Mouse (Mus musculus): ENCODE measurements at regions not wholly inside any gene's neighbourhood (a gene's known extent, or its start where the extent isn't known, plus 50 kb on each side); places are given as distances from the start of the nearest gene placed in this dataset.

- H3K27me3 ChIP-seq (ENCODE audit: control insufficient read depth, insufficient read depth, low read length) = no peaks in the 10 kb centered on the region
- no peak overlapping the region for H3K27ac ChIP-seq (ENCODE audit: insufficient read depth, low read depth, low read length)
- WGBS = 64% methylated on average over 12 of the region's 12 CpGs
- no peak overlapping the region for H3K4me3 ChIP-seq (ENCODE audit: low read depth, low read length)
- H3K36me3 ChIP-seq (ENCODE audit: control insufficient read depth, insufficient read depth, low read length) = no peaks in the 10 kb centered on the region
- H3K4me1 ChIP-seq (ENCODE audit: control insufficient read depth, insufficient read depth, insufficient read length, low read length) = peaks cover 19% of the 10 kb centered on the region; the same call in 1 of the 2 replicates
- TF ChIP-seq CTCF (IDR thresholded peaks at IDR 0.05; ENCODE audit: extremely low read depth, insufficient read length, insufficient replicate concordance, low read depth, low read length) (no peak), POLR2A (IDR thresholded peaks at IDR 0.05; ENCODE audit: low read depth, low read length) (no peak)
Observed at GRCm38 (mm10) chr13:112185116-112185515, 103.1 kb upstream of the Ankrd55 start.

DNA sequence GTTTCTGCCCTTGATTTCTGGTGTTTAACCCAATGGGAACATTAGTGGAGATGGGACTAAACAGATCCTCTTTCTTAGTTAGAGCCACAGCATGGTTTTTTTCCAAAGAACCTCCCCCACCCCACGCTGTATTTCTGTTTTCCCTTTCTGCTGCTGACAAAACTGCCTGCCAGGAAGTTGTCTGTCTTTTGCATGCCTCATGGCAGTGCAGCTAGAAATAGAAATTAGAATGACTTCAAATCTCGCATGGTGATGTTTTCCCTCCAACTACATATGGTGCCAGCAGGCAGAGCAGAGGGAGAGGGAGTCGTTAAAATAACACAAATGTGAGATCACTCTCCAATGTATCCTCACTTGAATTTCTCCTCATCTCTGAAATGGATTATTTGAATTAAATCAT is 101.0 kb upstream of the Ankrd55 start:
- WGBS = 73% methylated on average over 3 of the region's 3 CpGs
- Histone ChIP-seq H3K4me3 (ENCODE audit: low read depth, low read length) (no peak overlapping the region), H3K36me3 (ENCODE audit: control insufficient read depth, insufficient read depth, low read length) (no peaks in the 10 kb centered on the region), H3K27ac (ENCODE audit: insufficient read depth, low read depth, low read length) (no peak overlapping the region), H3K27me3 (ENCODE audit: control insufficient read depth, insufficient read depth, low read length) (no peaks in the 10 kb centered on the region), H3K4me1 (ENCODE audit: control insufficient read depth, insufficient read depth, insufficient read length, low read length) (peaks cover 26% of the 10 kb centered on the region; the same call in 1 of the 2 replicates)
- TF ChIP-seq POLR2A (IDR thresholded peaks at IDR 0.05; ENCODE audit: low read depth, low read length) (no peak), CTCF (IDR thresholded peaks at IDR 0.05; ENCODE audit: extremely low read depth, insufficient read length, insufficient replicate concordance, low read depth, low read length) (no peak)

- Histone ChIP-seq H3K4me3 (ENCODE audit: low read depth, low read length) (no peak overlapping the region), H3K36me3 (ENCODE audit: control insufficient read depth, insufficient read depth, low read length) (no peaks in the 10 kb centered on the region), H3K27ac (ENCODE audit: insufficient read depth, low read depth, low read length) (no peak overlapping the region), H3K4me1 (ENCODE audit: control insufficient read depth, insufficient read depth, insufficient read length, low read length) (peaks cover 28% of the 10 kb centered on the region; the same call in 1 of the 2 replicates), H3K27me3 (ENCODE audit: control insufficient read depth, insufficient read depth, low read length) (no peaks in the 10 kb centered on the region)
- 22% methylated on average over 7 of the region's 7 CpGs for WGBS
- no peak for TF ChIP-seq POLR2A (IDR thresholded peaks at IDR 0.05; ENCODE audit: low read depth, low read length)
- TF ChIP-seq CTCF (IDR thresholded peaks at IDR 0.05; ENCODE audit: extremely low read depth, insufficient read length, insufficient replicate concordance, low read depth, low read length) = no peak
Observed at GRCm38 (mm10) chr13:112188313-112188712, 99.9 kb upstream of the Ankrd55 start.

GRCm38 (mm10) chr13:112188741-112189476 is 99.3 kb upstream of the Ankrd55 start:
- H3K4me3 ChIP-seq (ENCODE audit: low read depth, low read length) = no peak overlapping the region
- no peaks in the 10 kb centered on the region for H3K36me3 ChIP-seq (ENCODE audit: control insufficient read depth, insufficient read depth, low read length)
- WGBS = 39% methylated on average over 18 of the region's 18 CpGs
- peak overlapping the region; percentile 12 for H3K27ac ChIP-seq (ENCODE audit: insufficient read depth, low read depth, low read length)
- TF ChIP-seq CTCF (IDR thresholded peaks at IDR 0.05; ENCODE audit: extremely low read depth, insufficient read length, insufficient replicate concordance, low read depth, low read length) (no peak), POLR2A (IDR thresholded peaks at IDR 0.05; ENCODE audit: low read depth, low read length) (no peak)
- no peaks in the 10 kb centered on the region for H3K27me3 ChIP-seq (ENCODE audit: control insufficient read depth, insufficient read depth, low read length)
- peaks cover 28% of the 10 kb centered on the region; the same call in 1 of the 2 replicates for H3K4me1 ChIP-seq (ENCODE audit: control insufficient read depth, insufficient read depth, insufficient read length, low read length)

DNA sequence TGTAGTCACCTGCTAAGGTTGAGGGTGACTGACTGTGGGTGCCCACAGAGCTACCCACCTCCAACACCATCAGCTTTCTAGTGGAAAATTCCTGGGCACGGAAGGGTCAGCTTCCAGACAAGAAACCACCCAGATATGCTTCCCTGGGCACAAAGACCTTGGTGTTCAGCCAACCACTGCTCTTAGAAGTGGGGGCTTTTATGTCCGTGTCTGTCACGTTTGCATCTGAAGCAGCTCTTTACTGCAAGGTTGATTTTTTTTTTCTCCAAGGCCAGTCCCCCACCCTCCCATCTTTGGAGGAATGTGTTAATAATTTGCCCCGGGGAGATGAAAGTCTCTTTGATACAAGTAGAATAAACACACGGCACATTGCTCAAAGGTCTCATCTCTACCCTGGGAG is 98.6 kb upstream of the Ankrd55 start:
- no peak for TF ChIP-seq CTCF (IDR thresholded peaks at IDR 0.05; ENCODE audit: extremely low read depth, insufficient read length, insufficient replicate concordance, low read depth, low read length)
- no peak for TF ChIP-seq POLR2A (IDR thresholded peaks at IDR 0.05; ENCODE audit: low read depth, low read length)
- H3K36me3 ChIP-seq (ENCODE audit: control insufficient read depth, insufficient read depth, low read length) = no peaks in the 10 kb centered on the region
- H3K4me1 ChIP-seq (ENCODE audit: control insufficient read depth, insufficient read depth, insufficient read length, low read length) = peaks cover 28% of the 10 kb centered on the region; the same call in 1 of the 2 replicates
- H3K27ac ChIP-seq (ENCODE audit: insufficient read depth, low read depth, low read length) = no peak overlapping the region
- H3K27me3 ChIP-seq (ENCODE audit: control insufficient read depth, insufficient read depth, low read length) = no peaks in the 10 kb centered on the region
- H3K4me3 ChIP-seq (ENCODE audit: low read depth, low read length) = no peak overlapping the region
- 23% methylated on average over 5 of the region's 5 CpGs for WGBS

GRCm38 (mm10) chr13:112192192-112192905 is 95.9 kb upstream of the Ankrd55 start:
- no peak overlapping the region; the same call in 1 of the 2 replicates for H3K27ac ChIP-seq (ENCODE audit: insufficient read depth, low read depth, low read length)
- no peak overlapping the region for H3K4me3 ChIP-seq (ENCODE audit: low read depth, low read length)
- H3K27me3 ChIP-seq (ENCODE audit: control insufficient read depth, insufficient read depth, low read length) = no peaks in the 10 kb centered on the region
- no peak for TF ChIP-seq CTCF (IDR thresholded peaks at IDR 0.05; ENCODE audit: extremely low read depth, insufficient read length, insufficient replicate concordance, low read depth, low read length)
- no peak for TF ChIP-seq POLR2A (IDR thresholded peaks at IDR 0.05; ENCODE audit: low read depth, low read length)
- peaks cover 30% of the 10 kb centered on the region; the same call in 1 of the 2 replicates for H3K4me1 ChIP-seq (ENCODE audit: control insufficient read depth, insufficient read depth, insufficient read length, low read length)
- 15% methylated on average over 9 of the region's 9 CpGs for WGBS
- no peaks in the 10 kb centered on the region for H3K36me3 ChIP-seq (ENCODE audit: control insufficient read depth, insufficient read depth, low read length)

DNA sequence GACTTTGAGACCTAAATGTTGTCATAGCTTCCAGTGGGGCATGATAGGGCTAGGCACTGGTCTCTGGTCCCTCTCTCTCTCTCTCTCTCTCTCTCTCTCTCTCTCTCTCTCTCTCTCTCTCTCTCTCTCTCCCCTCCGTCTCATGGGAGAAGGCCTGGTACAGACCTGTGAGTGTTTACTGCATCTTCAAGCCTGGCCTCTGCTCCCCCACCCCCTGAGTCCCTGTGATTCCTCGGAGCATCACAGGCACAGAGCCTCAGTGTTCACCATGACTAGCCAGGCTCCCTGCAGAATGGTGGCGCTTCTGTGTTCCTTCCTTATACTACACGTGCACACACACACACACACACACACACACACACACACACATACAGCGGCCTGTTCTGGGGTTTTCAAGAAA is 94.6 kb upstream of the Ankrd55 start:
- Histone ChIP-seq H3K36me3 (ENCODE audit: control insufficient read depth, insufficient read depth, low read length) (no peaks in the 10 kb centered on the region), H3K27ac (ENCODE audit: insufficient read depth, low read depth, low read length) (no peak overlapping the region), H3K4me3 (ENCODE audit: low read depth, low read length) (no peak overlapping the region), H3K4me1 (ENCODE audit: control insufficient read depth, insufficient read depth, insufficient read length, low read length) (peaks cover 24% of the 10 kb centered on the region; the same call in 1 of the 2 replicates), H3K27me3 (ENCODE audit: control insufficient read depth, insufficient read depth, low read length) (no peaks in the 10 kb centered on the region)
- 76% methylated on average over 5 of the region's 5 CpGs for WGBS
- no peak for TF ChIP-seq CTCF (IDR thresholded peaks at IDR 0.05; ENCODE audit: extremely low read depth, insufficient read length, insufficient replicate concordance, low read depth, low read length)
- no peak for TF ChIP-seq POLR2A (IDR thresholded peaks at IDR 0.05; ENCODE audit: low read depth, low read length)

All from small intestine, adult 2 months (tissue).